Mouse (Mus musculus) heart, adult 11 months (tissue): ENCODE data around the gene AL732309.1.
"Not testable (repeated sequence)": the region's sequence is repeated elsewhere in the genome, so short reads cannot be mapped to it uniquely, and the experiment has no call there.

Experiments
- DNase-seq: peaks from one replicate; pipeline ENCODE4 v3.0.0; 2022

AL732309.1 gene

GRCm38 (mm10) chr2:25267241-25267640, 20.6 kb upstream of the AL732309.1 start:
- no peak for DNase-seq

DNA sequence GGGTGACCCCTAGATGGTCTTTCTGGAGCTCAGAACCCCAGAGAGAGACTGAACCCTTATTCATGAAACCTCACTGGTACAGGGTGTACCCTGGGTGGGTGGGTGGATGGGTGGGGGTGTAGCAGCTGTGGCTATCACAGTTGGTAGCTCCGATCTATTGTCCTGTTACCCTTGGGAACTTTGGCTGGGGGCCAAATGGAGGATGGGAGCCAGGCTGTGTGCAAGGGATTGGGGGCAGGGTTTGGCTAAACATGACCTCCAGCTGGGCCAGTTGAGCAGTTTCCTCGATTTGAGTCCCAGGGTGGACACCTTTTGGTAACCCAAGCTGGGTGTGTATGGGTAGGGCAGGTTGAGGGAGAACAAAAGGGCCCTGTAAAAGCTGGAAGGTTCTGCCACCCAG, 20.1 kb upstream of the AL732309.1 start:
- DNase-seq: peak; percentile 96

- peak; percentile 98 for DNase-seq
Measured at GRCm38 (mm10) chr2:25265897-25266656, 19.4 kb upstream of the AL732309.1 start.

DNA sequence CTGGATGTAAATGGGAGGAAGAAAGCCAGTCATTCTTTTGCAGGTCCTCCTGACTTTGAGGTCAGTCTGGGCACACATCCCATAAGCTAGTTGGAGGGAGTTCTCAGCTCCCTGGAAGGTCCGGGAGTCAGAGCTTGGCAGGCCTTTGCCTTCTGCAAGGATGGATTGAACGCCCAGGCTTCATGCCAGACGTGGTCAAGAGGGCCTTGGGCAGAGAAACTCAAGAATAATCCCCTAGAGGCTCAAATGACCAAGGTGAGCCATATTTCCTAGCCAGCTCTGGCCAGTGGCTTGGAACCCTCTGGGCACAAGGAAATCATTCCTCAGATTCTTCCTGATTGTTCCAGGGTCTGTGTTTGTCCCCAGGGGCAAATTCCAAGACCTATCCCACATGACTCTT, 18.2 kb upstream of the AL732309.1 start:
- no peak for DNase-seq

DNA sequence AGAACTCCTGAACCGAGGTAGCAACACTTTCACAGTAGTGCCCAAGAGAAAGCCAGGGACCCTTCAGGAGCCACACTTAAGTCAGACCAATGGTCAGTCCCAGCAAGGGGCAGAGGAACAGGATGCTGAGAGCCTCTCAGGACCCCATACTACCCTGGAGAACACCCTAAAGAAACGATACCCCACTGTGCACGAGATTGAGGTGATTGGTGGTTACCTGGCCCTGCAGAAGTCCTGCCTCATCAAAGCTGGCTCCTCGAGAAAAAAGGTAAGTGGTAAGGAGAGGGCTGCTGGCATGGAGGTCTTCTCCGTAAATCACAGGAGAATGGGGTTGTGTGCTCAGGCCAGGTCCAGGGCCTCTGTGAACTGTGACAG, 17.6 kb upstream of the AL732309.1 start:
- no peak for DNase-seq

DNA sequence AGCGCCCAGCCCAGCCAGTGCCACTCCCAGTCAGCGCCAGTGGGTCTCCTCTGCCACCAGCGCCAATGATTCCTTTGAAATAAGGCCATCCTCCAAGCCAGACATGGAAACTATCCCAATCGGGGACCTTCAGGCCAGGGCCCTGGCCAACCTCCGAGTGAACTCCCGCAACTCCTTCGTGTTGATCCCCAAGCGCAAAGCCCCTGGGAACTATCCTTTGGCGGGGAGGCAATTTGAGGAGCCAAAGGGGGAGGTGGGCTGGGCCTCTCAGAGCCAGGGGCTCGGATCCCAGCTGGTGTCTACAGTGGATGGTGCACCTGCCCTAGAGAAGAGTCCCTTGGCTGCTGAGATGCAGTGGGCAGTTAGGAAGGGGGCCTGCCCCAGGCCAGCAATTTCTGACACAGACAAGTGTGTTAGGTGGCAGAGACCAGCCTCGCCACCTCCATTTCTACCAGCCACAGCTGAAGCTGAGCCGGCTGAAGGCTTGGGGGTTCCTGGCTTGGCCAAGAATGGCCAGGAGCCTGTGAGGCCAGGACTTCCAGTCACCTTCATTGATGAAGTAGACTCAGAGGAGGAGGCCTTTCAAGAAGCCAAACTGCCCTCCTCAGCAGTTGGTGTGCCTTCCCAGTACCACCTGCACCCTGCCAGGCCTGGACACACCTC, 17.1 kb upstream of the AL732309.1 start:
- no peak for DNase-seq

DNA sequence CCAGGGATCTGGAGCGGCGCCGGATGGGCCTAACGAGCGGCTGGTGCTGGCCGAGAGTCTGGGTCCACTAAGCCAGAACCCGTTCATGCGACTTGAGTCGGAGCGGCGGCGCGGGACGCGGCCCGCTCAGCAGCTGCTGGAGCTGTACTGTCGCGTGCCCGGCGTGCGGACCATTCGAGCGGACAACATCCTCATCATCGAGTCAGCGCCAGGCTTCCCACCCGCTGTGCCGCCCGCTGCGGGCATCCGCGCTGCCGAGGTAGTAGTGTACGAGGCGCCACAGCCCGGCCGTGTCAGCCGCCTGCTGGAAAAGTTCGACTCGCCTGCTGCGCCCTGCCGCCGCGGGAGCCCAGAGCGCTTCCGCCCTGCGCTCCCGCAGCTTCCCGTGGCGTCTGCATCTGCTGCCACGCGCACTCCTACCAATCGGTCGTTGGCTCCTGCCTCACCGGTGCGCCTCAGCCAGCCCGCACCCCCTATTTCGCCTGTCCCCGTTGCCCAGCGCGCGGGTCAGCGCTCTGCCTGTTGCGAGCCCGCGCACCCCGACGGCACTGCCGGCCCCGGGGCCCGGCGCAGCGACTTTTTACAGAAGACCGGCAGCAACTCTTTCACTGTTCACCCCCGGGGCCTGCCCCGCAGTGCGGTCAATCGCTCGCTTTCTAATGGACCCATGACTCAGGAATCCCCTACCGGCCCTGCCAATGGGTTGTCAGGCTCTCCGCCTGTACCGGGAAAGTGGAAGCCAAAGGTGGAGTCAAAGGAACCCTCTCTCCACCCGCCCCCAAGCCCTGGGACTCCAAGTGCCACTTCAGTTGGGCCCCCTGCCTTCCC, 16.3 kb upstream of the AL732309.1 start:
- no peak for DNase-seq

DNA sequence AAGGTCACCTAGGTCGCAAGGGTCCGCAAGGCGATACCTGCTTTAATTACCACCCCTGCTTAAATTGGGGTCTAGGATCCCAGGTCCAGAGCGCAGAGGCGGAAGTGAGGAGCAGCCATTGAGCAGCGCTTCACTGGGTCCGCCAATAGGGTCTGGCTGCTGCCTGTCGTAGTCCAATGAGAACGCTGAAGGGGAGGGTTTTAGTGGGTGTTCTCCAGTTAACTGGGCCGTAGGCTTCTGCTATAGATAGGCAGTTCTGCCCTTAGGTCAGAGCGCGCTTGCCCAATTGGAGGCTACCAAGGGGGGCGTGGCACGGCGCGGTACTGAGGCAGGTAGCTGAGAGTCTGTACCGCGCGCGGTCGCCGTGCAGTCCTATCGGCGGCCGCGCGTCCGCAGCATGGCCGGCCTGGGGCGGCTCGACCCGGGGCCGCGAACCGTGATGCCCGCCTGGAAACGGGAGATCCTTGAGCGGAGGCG, 15.7 kb upstream of the AL732309.1 start, which contains the start of gene Tprn:
Gene Tprn (plus strand): TSS at position 328 of the 477 bp plus-strand sequence.
- peak; percentile 100 for DNase-seq

DNA sequence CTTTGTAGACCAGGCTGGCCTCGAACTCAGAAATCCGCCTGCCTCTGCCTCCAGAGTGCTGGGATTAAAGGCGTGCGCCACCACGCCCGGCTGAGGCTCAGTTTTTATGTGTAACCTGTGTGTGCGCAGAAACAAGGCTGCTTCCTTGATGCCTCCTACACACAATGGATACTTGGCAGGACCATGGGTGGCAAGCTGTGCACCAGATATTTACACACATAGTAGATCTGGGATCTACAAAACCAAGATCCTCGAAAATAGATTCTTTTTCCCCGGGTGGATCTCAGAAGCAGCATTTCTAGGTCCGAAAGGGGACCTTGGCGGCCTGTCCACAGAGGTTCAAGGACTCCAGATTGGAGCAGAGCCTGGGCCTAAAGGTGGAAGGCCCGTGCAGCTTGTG, 15.2 kb upstream of the AL732309.1 start:
- DNase-seq: no peak

GRCm38 (mm10) chr2:25258887-25259286, 12.2 kb upstream of the AL732309.1 start:
- no peak for DNase-seq

- not testable (repeated sequence) for DNase-seq
Measured at GRCm38 (mm10) chr2:25257250-25257649, 10.6 kb upstream of the AL732309.1 start.

DNA sequence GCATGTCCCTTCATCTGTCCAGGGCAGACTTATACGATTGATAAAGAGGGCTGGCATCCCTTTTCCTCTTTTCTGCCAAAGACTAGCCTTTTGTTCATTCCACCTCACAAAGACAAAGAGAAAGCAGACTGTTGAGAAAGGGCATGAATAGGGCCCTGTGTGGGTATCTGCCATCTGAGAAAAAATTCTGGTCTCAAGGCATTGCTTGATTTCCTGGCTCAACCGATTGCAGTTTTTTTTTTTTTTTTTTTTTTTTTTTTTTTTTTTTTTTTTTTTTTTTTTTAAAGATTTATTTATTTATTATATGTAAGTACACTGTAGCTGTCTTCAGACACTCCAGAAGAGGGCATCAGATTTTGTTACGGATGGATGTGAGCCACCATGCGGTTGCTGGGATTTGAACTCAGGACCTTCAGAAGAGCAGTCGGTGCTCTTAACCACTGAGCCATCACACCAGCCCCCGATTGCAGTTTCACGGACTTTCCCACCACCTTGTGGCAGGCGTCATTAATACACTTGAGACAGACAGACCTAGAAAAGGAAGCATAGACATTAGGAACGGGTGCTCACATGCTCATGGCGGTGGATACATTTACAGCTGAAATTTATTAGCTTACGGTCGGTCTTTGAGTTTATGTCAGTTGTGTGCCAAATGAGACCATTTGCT, 9.9 kb upstream of the AL732309.1 start:
- DNase-seq: not testable (repeated sequence)

GRCm38 (mm10) chr2:25255284-25255779, 8.7 kb upstream of the AL732309.1 start, which contains the start of gene Tmem203:
Tmem203 (plus strand) TSS chr2:25255439.
- DNase-seq: peak; percentile 99

DNA sequence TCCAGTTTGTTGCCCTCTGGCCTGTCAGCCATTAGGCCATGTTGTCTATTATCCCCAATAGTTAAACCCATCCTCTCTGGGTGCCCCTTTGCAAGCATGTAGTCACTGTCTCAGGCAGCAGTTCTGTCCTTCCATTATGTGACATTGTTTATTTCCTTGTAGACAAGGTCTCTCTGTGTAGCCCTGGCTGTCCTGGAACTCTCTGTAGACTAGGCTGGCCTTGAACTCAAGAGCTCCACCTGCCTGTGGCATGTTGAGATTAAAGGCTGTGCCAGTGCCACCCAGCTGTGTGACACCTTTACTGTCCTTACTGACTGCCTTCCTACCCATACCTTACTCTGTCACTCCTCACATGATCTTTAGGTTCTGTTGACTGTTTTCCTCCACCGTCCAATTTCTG, 5.7 kb upstream of the AL732309.1 start:
- DNase-seq: no peak

DNA sequence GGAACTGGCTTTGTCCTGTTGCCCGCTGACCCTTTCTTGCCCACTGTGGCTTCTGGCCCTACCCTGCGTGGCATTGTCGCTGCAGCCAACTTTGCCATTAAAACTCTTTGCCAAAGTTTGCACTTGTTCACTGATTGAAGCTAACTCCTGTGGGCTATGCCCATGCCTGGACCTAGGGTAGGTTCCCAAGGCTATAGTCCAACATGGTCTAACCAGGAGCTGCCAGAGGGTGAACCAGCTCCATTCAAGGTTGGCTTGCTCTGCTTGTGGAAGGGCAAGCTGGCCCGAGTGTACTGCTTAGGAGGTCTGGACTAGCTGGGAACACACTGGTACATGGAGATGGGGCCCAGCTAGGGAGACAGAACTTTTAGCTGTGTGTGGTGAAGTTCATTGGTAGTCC, 2.5 kb downstream of the AL732309.1 start:
- no peak for DNase-seq

DNA sequence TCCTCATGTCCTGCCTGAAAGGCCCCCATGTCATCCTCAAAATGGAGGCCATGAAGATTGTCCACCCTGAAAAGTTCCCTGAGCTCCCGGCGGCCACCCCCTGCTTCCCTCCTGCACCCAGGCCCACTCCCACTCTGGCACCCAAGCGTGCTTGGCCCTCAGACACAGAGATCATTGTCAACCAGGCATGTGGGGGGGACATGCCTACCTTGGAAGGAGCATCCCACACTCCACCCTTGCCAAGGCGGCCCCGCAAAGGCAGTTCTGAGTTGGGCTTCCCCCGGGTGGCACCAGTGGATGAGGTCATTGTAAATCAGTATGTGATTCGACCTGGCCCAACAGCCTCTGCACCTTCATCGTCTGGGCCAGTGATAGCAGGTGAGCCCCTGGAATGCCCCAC, 3.3 kb downstream of the AL732309.1 start:
- DNase-seq: no peak

- DNase-seq: no peak
Measured at GRCm38 (mm10) chr2:25242101-25242506, 4.6 kb downstream of the AL732309.1 start, which contains the start of the genes Rnf208 and Cysrt1. Rnf208 (plus strand) TSS chr2:25242255. Cysrt1 (minus strand) TSS chr2:25242452.

DNA sequence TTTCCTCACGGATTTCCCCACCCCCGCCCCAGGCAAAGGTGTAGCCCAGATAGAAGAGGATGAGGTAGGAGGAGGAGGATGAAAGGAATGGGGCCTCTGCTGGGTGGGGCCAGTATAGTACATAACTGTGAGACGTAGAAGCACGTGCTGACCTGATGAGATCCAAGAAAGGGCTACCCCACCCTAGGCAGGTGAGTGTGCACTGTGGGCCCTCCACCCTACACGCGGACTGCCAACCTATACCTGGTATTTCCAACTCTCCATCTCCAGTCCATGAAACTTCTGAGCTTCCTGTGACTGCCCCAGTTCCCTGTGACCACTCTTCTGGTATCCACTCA, 5.3 kb downstream of the AL732309.1 start:
- no peak for DNase-seq

DNA sequence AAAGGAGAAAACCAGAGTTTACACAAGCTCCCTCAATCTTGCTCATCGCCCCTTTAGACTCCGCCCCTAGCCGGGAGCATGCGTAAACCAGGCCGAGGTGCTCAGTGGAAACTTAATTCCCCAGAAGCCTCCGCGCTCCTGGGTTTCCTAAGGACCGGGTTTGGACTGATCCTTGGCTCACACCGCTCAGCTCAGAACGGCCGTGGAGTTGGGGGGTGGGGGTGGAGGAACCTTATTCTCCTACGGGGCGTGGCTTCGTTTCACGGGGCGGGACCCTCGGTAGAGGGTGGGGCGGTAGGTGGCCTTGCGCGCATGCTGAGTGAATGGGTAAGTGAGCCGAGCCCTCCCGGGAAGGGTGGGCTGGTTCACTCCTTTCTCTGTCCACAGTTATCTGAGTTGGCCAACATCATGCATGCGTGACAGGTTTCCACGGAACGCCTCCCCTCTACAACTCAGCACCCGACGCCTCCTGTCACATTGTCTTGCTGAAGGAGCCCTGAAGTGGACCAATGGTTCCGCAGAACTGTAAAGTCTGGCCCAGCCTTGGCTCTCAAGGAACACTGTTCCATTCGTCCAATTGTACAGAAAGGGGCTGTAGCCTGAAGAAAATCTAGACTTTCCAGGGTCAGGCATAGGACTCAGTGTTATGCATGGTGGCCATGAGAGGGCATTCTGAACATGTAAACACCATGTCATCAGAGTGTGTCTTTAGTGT, 5.8 kb downstream of the AL732309.1 start:
- peak; percentile 98 for DNase-seq

- no peak for DNase-seq
Measured at GRCm38 (mm10) chr2:25240310-25240709, 6.4 kb downstream of the AL732309.1 start.

DNA sequence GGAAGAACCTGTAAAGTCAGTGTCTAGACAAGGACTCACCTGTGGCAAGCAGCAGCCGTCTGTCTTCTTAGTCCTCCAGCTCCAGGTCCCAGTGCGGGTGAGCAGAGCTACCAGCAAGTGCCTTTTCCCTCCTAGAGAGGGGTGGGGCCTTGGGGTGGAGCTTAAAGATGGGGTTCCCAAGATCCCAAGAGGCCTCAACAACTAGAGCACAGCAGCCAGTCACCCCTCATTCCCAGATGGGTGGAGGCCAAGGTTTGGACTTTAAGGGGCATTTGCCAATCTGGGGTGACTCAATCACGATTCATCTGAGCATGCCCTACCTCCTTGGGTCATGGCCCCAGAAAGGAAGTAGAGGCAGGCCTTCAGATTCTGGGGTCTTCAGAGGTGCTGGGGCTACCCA, 6.9 kb downstream of the AL732309.1 start:
- DNase-seq: no peak

DNA sequence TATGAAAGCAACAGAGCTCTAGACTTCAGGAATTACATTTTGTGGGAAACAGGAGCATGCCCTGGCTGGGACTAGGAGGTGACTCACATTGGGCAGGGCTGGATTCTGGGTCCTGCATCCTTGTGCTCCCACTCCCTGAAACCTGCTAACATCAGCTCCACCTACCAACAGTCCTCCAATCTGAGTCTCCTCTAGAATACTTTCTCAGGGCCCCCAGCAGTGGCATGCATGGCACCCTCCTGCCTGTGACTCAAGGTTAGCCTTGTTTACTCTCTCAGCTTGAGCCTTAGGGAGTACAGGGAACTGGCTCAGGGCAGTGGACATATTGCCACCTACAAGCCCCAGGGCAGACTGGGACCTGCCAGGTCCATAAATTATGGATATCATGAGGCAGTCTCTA, 8.6 kb downstream of the AL732309.1 start:
- no peak for DNase-seq
